Mouse (Mus musculus) lung, adult 10 weeks (tissue): ENCODE data around the gene Plk3. TPM values are rescaled to one million over a fixed set of nuclear protein-coding genes. Genes with fewer than 3 reads are reported as not detected.

Source experiments
- polyA plus RNA-seq: library from polyadenylated mRNA; stranded (reverse); fragments of 350-450 nt; fragmentation: Illumina TruSeq; extraction: RNeasy Lipid Tissue Mini Kit (QIAGEN cat#74804); gene quantifications from one replicate; pipeline ENCODE4 v1.2.3, GENCODE M21; 2014; ENCODE audit warnings: low read depth, low replicate concordance; ENCODE audit not compliant: insufficient read depth

Gene Plk3
- 4.8 TPM for polyA plus RNA-seq

GRCm38 (mm10) chr4:117133817-117134600 is at the start of gene Plk3:
TSS of gene Plk3 (minus strand) at chr4:117133963.

DNA sequence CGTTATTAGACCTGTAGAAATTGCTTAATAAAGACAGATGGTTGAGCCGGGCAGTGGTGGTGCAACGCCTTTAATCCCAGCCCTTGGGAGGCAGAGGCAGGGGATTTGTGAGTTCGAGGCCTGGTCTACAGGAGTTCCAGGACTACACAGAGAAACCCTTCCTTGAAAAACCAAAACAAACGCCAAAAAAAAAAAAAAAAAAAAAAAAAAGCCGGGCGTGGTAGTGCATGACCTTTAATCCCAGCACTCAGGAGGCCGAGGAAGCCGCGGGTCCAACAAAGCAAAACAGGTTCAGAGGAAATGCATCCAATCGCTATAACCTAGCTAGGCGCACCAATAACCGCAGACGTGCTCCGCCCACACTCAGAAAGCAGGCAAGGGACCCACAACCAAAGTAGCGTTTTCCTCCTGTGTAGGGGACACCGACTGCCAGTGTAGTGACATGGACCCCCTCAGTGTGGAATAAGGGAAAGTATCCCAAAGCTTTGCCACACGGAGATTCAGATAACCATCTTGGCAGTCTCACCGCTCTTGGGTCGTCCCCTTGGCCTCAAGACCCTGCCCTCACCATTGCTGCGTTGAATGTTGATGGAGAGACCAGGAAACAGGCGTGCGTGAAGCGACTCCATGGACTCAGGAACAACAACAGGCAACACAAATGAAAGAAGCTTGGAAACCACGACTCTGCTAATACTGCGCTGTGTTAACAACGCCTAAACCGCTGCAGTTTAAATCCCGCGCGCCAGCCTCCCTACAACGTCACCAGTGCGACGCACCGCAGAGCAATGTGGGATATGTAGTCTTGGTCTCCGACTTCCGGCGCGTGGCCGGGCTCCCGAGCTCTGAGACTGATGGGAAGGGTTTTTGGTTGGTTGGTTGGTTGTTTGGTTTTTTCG is 48.3 kb upstream of the Plk3 start, which contains the start of gene Kif2c:
Gene Kif2c (minus strand): TSS at position 777 of the 896 bp plus-strand sequence.

GRCm38 (mm10) chr4:117155792-117156355 is 22.1 kb upstream of the Plk3 start, which contains the start of gene Rps8:
TSS of gene Rps8 (minus strand) at chr4:117156243.

GRCm38 (mm10) chr4:117126675-117127290 is 7.0 kb downstream of the Plk3 start, which contains the start of gene Tctex1d4:
TSS of gene Tctex1d4 (plus strand) at chr4:117126794.

GRCm38 (mm10) chr4:117125348-117125909 is 8.3 kb downstream of the Plk3 start, which contains the start of gene Btbd19:
TSS of gene Btbd19 (minus strand) at chr4:117125725.

GRCm38 (mm10) chr4:117095551-117096452 is 38.0 kb downstream of the Plk3 start, which contains the start of gene Ptch2:
TSS of gene Ptch2 (plus strand) at chr4:117096075.

Other genes with a start within 250 kb of the Plk3 start
- 56.2 TPM for gene Urod, start 139.6 kb downstream of the Plk3 start, polyA plus RNA-seq
- 11.0 TPM for gene Hectd3, start 138.6 kb downstream of the Plk3 start, polyA plus RNA-seq
- gene Eif2b3, start 114.6 kb downstream of the Plk3 start, polyA plus RNA-seq: 11.9 TPM
- 0.66 TPM for gene Ptch2, start 37.9 kb downstream of the Plk3 start, polyA plus RNA-seq
- 3.3 TPM for gene Btbd19, start 8.2 kb downstream of the Plk3 start, polyA plus RNA-seq
- gene Tctex1d4, start 7.2 kb downstream of the Plk3 start, polyA plus RNA-seq: 36.5 TPM
- gene Rps8, start 22.3 kb upstream of the Plk3 start, polyA plus RNA-seq: 1,631 TPM
- 0.31 TPM for gene Kif2c, start 48.7 kb upstream of the Plk3 start, polyA plus RNA-seq
- gene Tmem53, start 118.0 kb upstream of the Plk3 start, polyA plus RNA-seq: 8.9 TPM
- 3.1 TPM for gene Armh1, start 118.2 kb upstream of the Plk3 start, polyA plus RNA-seq